1 mouse cellular context compared by ENCODE assay signal in genomic region chr19:28964552-28964903, GRCm38 (mm10).
TF ChIP-seq lines count a peak whose summit lies in the region.

No protein-coding gene starts in this region.

TF ChIP-seq in CH12.LX, 34 proteins besides CTCF, POLR2A, EP300 and RAD21 (continued from another document):
- TF ChIP-seq USF2 (conservative IDR thresholded peaks at IDR 0.05; ENCODE audit: low read depth, low read length) (no peak), UBTF (IDR thresholded peaks at IDR 0.05; ENCODE audit: low read depth, low read length) (no peak), JUND (conservative IDR thresholded peaks at IDR 0.05; ENCODE audit: low read depth, low read length) (no peak), ZNF384 (IDR thresholded peaks at IDR 0.05; ENCODE audit: low read depth, low read length) (no peak), BHLHE40 (IDR thresholded peaks at IDR 0.05; ENCODE audit: low read depth, low read length) (no peak), CHD2 (IDR thresholded peaks at IDR 0.05; ENCODE audit: low read length) (no peak), TBP (conservative IDR thresholded peaks at IDR 0.05; ENCODE audit: low read depth, low read length) (no peak)
